Mouse (Mus musculus) E14TG2a.4 (cell line): ENCODE results near the gene Mtnr1a.
"Not testable (repeated sequence)": the region's sequence is repeated elsewhere in the genome, so short reads cannot be mapped to it uniquely, and the experiment has no call there.

ENCODE experiments used
- H3K27me3 ChIP-seq: 2 replicates; pipeline ENCODE4 v1.6.1; 2014; ENCODE audit warnings: low read length, control low read depth; ENCODE audit not compliant: insufficient read depth
- H3K36me3 ChIP-seq: 2 replicates; pipeline ENCODE4 v1.6.1; 2014; ENCODE audit warnings: low read length, control low read depth; ENCODE audit not compliant: insufficient read depth
- H3K4me1 ChIP-seq: replicated peaks from 2 replicates; pipeline ENCODE4 v1.6.1; 2014; ENCODE audit warnings: low read depth, low read length, control low read depth
- H3K4me3 ChIP-seq: replicated peaks from 2 replicates; pipeline ENCODE4 v1.5.1; 2014; ENCODE audit warnings: mild to moderate bottlenecking, low read length
- H3K9me3 ChIP-seq: 2 replicates; pipeline ENCODE4 v1.6.1; 2014; ENCODE audit warnings: low read length, control low read depth
- CTCF ChIP-seq: conservative IDR thresholded peaks from 2 replicates; pipeline ENCODE4 v1.5.1; 2014; ENCODE audit warnings: low read length
- NANOG ChIP-seq: IDR thresholded peaks from 2 replicates; pipeline ENCODE4 v1.6.1; 2014; ENCODE audit warnings: borderline replicate concordance, low read length, mixed read lengths
- POU5F1 ChIP-seq: IDR thresholded peaks from 2 replicates; pipeline ENCODE4 v1.6.1; 2014; ENCODE audit warnings: low read length, borderline replicate concordance

Mtnr1a gene

GRCm38 (mm10) chr8:45052205-45052604 lies 16.7 kb upstream of the Mtnr1a start:
- TF ChIP-seq NANOG (no peak), CTCF (peak; percentile 65), POU5F1 (no peak)
- H3K27me3 ChIP-seq, result no peaks in the 10 kb centered on the region
- H3K36me3 ChIP-seq, result peaks cover 76% of the 10 kb centered on the region
- H3K9me3 ChIP-seq, result peaks cover 5% of the 10 kb centered on the region
- no peak overlapping the region for H3K4me3 ChIP-seq
- peaks cover 18% of the 10 kb centered on the region for H3K4me1 ChIP-seq

GRCm38 (mm10) chr8:45052618-45053017 lies 16.3 kb upstream of the Mtnr1a start:
- Histone ChIP-seq H3K27me3 (no peaks in the 10 kb centered on the region), H3K4me1 (peaks cover 18% of the 10 kb centered on the region), H3K36me3 (peaks cover 72% of the 10 kb centered on the region), H3K4me3 (no peak overlapping the region), H3K9me3 (peaks cover 5% of the 10 kb centered on the region)
- TF ChIP-seq NANOG, result no peak

GRCm38 (mm10) chr8:45055500-45055899 lies 13.4 kb upstream of the Mtnr1a start:
- TF ChIP-seq CTCF (peak; percentile 38), POU5F1 (no peak)
- Histone ChIP-seq H3K9me3 (peaks cover 5% of the 10 kb centered on the region), H3K4me1 (peaks cover 14% of the 10 kb centered on the region), H3K36me3 (peaks cover 54% of the 10 kb centered on the region), H3K27me3 (no peaks in the 10 kb centered on the region), H3K4me3 (no peak overlapping the region)

GRCm38 (mm10) chr8:45056810-45057209 lies 12.1 kb upstream of the Mtnr1a start:
- Histone ChIP-seq H3K4me1 (peaks cover 14% of the 10 kb centered on the region), H3K9me3 (peaks cover 17% of the 10 kb centered on the region), H3K4me3 (no peak overlapping the region), H3K36me3 (peaks cover 47% of the 10 kb centered on the region), H3K27me3 (no peaks in the 10 kb centered on the region)
- TF ChIP-seq NANOG, result no peak
- peak; percentile 62 for TF ChIP-seq CTCF
- no peak for TF ChIP-seq POU5F1

GRCm38 (mm10) chr8:45060083-45060482 lies 8.9 kb upstream of the Mtnr1a start:
- H3K9me3 ChIP-seq, result peaks cover 18% of the 10 kb centered on the region
- TF ChIP-seq CTCF (no peak), POU5F1 (no peak), NANOG (no peak)
- peaks cover 33% of the 10 kb centered on the region for H3K4me1 ChIP-seq
- no peak overlapping the region for H3K4me3 ChIP-seq
- H3K36me3 ChIP-seq, result peaks cover 18% of the 10 kb centered on the region
- H3K27me3 ChIP-seq, result no peaks in the 10 kb centered on the region

- TF ChIP-seq NANOG (no peak), CTCF (no peak), POU5F1 (no peak)
Observed at GRCm38 (mm10) chr8:45062311-45062710, 6.6 kb upstream of the Mtnr1a start.

GRCm38 (mm10) chr8:45062982-45063924 lies 5.7 kb upstream of the Mtnr1a start:
- peaks cover 12% of the 10 kb centered on the region; the same call in 1 of the 2 replicates for H3K9me3 ChIP-seq
- TF ChIP-seq CTCF (no peak), NANOG (no peak), POU5F1 (no peak)
- H3K27me3 ChIP-seq, result no peaks in the 10 kb centered on the region
- peaks cover 58% of the 10 kb centered on the region for H3K4me1 ChIP-seq
- peak overlapping the region; percentile 57 for H3K4me3 ChIP-seq
- H3K36me3 ChIP-seq, result peaks cover 14% of the 10 kb centered on the region; the same call in 1 of the 2 replicates

More at GRCm38 (mm10) chr8:45062311-45062710, 6.6 kb upstream of the Mtnr1a start:
- Histone ChIP-seq H3K4me3 (peak overlapping the region; percentile 57), H3K27me3 (no peaks in the 10 kb centered on the region), H3K36me3 (peaks cover 11% of the 10 kb centered on the region), H3K9me3 (peaks cover 12% of the 10 kb centered on the region; the same call in 1 of the 2 replicates), H3K4me1 (peaks cover 48% of the 10 kb centered on the region)

- Histone ChIP-seq H3K9me3 (peaks cover 12% of the 10 kb centered on the region; the same call in 1 of the 2 replicates), H3K4me1 (peaks cover 66% of the 10 kb centered on the region), H3K36me3 (peaks cover 15% of the 10 kb centered on the region; the same call in 1 of the 2 replicates), H3K27me3 (no peaks in the 10 kb centered on the region), H3K4me3 (no peak overlapping the region)
- TF ChIP-seq POU5F1 (no peak), CTCF (no peak), NANOG (no peak)
Observed at GRCm38 (mm10) chr8:45064197-45064869, 4.6 kb upstream of the Mtnr1a start.

GRCm38 (mm10) chr8:45065391-45065790 lies 3.5 kb upstream of the Mtnr1a start:
- H3K4me3 ChIP-seq, result peak overlapping the region; percentile 60; the same call in 1 of the 2 replicates
- H3K9me3 ChIP-seq, result peaks cover 12% of the 10 kb centered on the region; the same call in 1 of the 2 replicates
- H3K27me3 ChIP-seq, result not testable (repeated sequence)
- peaks cover 15% of the 10 kb centered on the region; the same call in 1 of the 2 replicates for H3K36me3 ChIP-seq
- peaks cover 66% of the 10 kb centered on the region for H3K4me1 ChIP-seq
